Mouse (Mus musculus): ENCODE results near the gene Bicdl2.

GRCm38 (mm10) chr17:23653324-23653723, 7.0 kb upstream of the Bicdl2 start:
- TF ChIP-seq FOSL1 (IDR thresholded peaks at IDR 0.05; ENCODE audit: insufficient read depth, low read length, poor library complexity, severe bottlenecking) = no peak
- TF ChIP-seq CTCF (IDR thresholded peaks at IDR 0.05; ENCODE audit: control insufficient read depth, insufficient read depth, insufficient read length) = no peak
- no peak for TF ChIP-seq MYOG (IDR thresholded peaks at IDR 0.05; ENCODE audit: control insufficient read depth, extremely low read depth, insufficient read length)
- TF ChIP-seq USF1 (IDR thresholded peaks at IDR 0.05; ENCODE audit: low read depth) = no peak
- no peak for TF ChIP-seq CEBPB (IDR thresholded peaks at IDR 0.05; ENCODE audit: low read depth)
